Mouse (Mus musculus) heart, embryonic 16.5 days (tissue): ENCODE data around the gene Pcsk6. TPM values are rescaled to one million over a fixed set of nuclear protein-coding genes. Genes with fewer than 3 reads are reported as not detected.
"Not testable (repeated sequence)": the region's sequence is repeated elsewhere in the genome, so short reads cannot be mapped to it uniquely, and the experiment has no call there.

Source experiments
- ATAC-seq: fragments of 200-750 bp; cut with Nextera tagmentation; replicated peaks from 2 replicates; pipeline ENCODE4 v1.8.0; 2017; ENCODE audit warnings: moderate number of reproducible peaks; ENCODE audit not compliant: insufficient read depth, low FRiP score; ENCODE audit errors: extremely low read depth
- H3K27ac ChIP-seq: fragments of 300-500 bp; sonication (generic); 2 replicates; pipeline ENCODE4 v1.5.1; 2014; ENCODE audit warnings: mild to moderate bottlenecking, low read length, control low read depth, moderate library complexity
- H3K27me3 ChIP-seq: fragments of 300-500 bp; sonication (generic); 2 replicates; pipeline ENCODE4 v1.6.1; 2014; ENCODE audit warnings: low read length, mixed read lengths; ENCODE audit not compliant: control insufficient read depth, insufficient read depth
- H3K36me3 ChIP-seq: fragments of 300-500 bp; sonication (generic); 2 replicates; pipeline ENCODE4 v1.6.1; 2014; ENCODE audit not compliant: control insufficient read depth, insufficient read depth
- H3K4me1 ChIP-seq: fragments of 300-500 bp; sonication (generic); 2 replicates; pipeline ENCODE4 v1.6.1; 2014; ENCODE audit warnings: low read length, mixed read lengths; ENCODE audit not compliant: control insufficient read depth, insufficient read depth
- H3K4me2 ChIP-seq: fragments of 300-500 bp; sonication (generic); 2 replicates; pipeline ENCODE4 v1.6.1; 2014; ENCODE audit warnings: low read depth, mild to moderate bottlenecking, control low read depth, low read length
- H3K4me3 ChIP-seq: fragments of 300-500 bp; sonication (generic); 2 replicates; pipeline ENCODE4 v1.5.1; 2014; ENCODE audit warnings: mild to moderate bottlenecking, control low read depth, low read length
- H3K9ac ChIP-seq: fragments of 300-500 bp; sonication (generic); 2 replicates; pipeline ENCODE4 v1.6.1; 2014; ENCODE audit warnings: low read length, control low read depth
- H3K9me3 ChIP-seq: fragments of 300-500 bp; sonication (generic); replicated peaks from 2 replicates; pipeline ENCODE4 v1.6.1; 2016; ENCODE audit warnings: low read length; ENCODE audit not compliant: control insufficient read depth
- WGBS: fragments of 180-500 bp; shearing (Covaris S2); extraction: QIAGEN DNeasy Blood & Tissue Kit; methylation state at CpG from one replicate; pipeline ENCODE4 v1.1.7; 2014; 5-methylcytosine and 5-hydroxymethylcytosine counted together
- polyA plus RNA-seq: library from polyadenylated mRNA; unstranded; fragments of >200 nt; fragmentation: Nextera tagmentation; extraction: Ambion mirVana; gene quantifications from 2 replicates; pipeline ENCODE4 v1.2.1, GENCODE M21; 2015

The Pcsk6 gene
- polyA plus RNA-seq, 1 experiment from 2014 or later: 1.1 TPM

DNA sequence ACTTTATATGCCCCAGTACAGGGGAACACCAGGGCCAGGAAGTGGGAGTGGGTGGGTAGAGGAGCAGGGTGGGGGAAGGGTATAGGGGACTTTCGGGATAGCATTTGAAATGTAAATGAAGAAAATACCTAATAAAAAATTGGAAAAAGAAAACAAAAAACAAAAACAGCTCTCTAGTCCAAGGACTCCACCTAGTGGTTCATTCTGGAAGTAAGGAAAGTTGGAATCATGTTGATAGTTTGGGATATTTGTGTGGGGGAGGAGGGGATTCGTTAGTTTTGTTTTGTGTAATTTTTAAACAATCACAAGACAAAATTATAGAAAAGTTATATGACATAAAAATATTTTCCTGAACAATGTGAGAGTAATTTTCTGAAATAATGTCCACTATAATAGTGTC lies 193.8 kb downstream of the Pcsk6 start:
- not testable (repeated sequence) for H3K9me3 ChIP-seq, H3K27me3 ChIP-seq, H3K4me2 ChIP-seq, H3K36me3 ChIP-seq, ATAC-seq, H3K9ac ChIP-seq, H3K27ac ChIP-seq, H3K4me3 ChIP-seq, H3K4me1 ChIP-seq
- 10% methylated on average over 2 of the region's 2 CpGs for WGBS

DNA sequence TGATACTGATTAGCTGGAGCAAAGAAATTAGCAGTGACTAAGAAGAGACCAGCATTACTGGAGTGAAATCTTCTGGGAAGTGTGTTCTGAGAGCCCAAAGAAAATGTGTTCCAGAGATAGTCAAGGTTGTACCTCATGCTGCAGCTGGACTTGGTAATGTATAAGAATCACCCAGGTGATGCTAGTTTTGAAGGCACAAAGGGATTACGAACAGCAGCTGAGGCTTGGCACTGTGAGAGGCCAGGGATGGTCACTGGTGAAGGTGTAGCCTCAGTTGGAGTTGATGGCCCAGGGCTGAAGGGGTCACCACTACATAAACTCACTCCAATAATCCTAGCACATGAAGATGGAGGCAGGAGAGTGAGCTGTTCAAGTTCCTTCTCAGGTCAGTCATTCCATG lies 197.2 kb downstream of the Pcsk6 start, which contains the start of gene Snrpa1:
Gene Snrpa1, plus strand, starts transcription at position 301 of the 400 bp plus-strand sequence.
- Histone ChIP-seq H3K4me2 (peak within 1 kb of the TSS; percentile 83), H3K27ac (peak within 1 kb of the TSS; percentile 56; the same call in 1 of the 2 replicates), H3K9me3 (no peaks in the 10 kb centered on the region), H3K27me3 (no peaks in the 10 kb centered on the region; the same call in 1 of the 2 replicates), H3K9ac (peak within 1 kb of the TSS; percentile 99), H3K36me3 (peaks cover 8% of the 10 kb centered on the region), H3K4me1 (peaks cover 15% of the 10 kb centered on the region), H3K4me3 (peak within 1 kb of the TSS; percentile 100)
- 66% methylated on average over 1 of the region's 1 CpGs for WGBS
- ATAC-seq: no peak

DNA sequence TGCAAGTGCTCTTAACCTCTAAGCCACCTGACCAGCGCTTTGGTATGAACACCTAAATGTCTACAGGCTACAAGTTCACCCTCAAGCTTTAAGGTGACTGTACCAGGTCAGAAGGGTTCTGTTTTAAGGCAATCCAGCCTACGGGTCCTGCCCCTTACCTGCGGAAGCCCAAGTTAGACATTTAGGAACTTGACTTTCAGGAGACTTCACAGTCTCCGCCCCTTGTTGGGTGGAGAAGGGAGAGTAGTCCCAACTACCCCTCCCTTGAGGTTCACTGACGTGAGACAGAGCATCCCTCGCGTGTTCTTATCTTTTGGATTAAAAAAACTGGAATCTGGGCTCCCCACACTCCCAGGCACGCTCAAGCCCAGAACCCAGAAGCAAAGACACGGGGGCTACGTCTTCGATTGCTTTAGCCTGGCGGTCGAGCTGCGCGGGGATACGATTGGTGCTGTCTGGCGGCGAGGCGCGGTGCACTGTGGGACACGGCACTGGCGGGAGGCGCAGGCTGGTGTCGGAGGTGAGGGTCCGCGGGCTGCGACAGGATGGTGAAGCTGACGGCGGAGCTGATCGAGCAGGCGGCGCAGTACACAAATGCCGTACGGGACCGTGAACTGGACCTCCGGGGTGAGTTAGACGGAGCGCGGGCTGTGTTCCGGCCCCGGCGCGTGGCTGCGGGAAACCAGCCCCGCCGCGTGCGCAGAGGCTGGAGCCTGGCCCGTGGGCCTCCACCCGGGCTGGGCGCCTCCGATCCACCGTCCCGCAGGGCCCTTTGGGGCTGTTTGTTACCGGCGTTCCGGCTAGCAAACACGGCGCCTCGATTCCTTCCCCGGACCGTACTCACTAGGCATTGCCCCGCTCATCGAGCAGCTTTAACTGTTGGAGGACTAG lies 198.8 kb downstream of the Pcsk6 start:
- peak; percentile 90 for ATAC-seq
- under 1% methylated on average over 64 of the region's 64 CpGs for WGBS
- Histone ChIP-seq H3K4me3 (peak overlapping the region; percentile 100), H3K36me3 (peaks cover 8% of the 10 kb centered on the region), H3K27me3 (no peaks in the 10 kb centered on the region; the same call in 1 of the 2 replicates), H3K9ac (peak overlapping the region; percentile 99), H3K4me2 (peak overlapping the region; percentile 83), H3K9me3 (no peaks in the 10 kb centered on the region), H3K27ac (peak overlapping the region; percentile 77), H3K4me1 (peaks cover 15% of the 10 kb centered on the region)

DNA sequence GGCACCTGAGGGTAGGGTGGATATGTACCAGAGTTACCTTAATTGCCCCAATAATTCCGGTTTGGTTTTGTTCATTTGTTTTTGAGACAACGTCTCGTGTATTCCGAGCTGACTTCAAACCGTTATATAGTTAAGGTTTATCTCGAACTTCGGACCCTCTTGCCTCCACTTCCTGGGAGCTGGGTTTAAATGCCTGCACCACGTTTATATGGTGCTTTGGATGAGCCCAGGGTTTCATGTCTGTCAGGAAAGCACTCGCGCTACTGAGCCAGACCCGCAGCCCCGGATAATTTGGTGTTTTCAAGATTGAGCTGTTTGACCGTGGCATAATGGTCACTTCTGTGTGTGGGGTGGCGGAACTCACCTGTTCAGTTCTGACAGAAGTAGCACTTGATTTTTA lies 199.5 kb downstream of the Pcsk6 start:
- H3K27ac ChIP-seq: no peak overlapping the region
- WGBS: under 1% methylated on average over 14 of the region's 14 CpGs
- ATAC-seq: no peak

DNA sequence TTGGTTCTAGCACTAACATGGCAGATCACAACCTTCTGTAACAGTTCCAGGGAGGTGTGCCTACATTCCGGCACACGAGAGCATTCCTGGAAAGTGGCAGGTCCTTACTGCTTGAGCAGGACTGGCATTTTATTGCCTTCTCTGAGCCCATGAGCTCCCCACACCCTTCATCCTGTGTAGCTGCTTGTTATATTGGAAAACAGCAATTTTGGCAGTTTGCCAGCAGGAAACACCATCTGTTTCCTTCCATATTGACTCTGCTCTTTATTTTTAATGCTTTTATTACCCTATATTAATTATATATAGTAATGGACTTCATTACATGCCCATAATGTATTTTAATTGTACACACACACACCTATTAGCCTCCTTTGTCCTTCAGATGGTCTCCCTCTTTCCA lies 214.9 kb downstream of the Pcsk6 start:
- Histone ChIP-seq H3K36me3 (peaks cover 36% of the 10 kb centered on the region), H3K4me2 (no peak overlapping the region), H3K9me3 (no peaks in the 10 kb centered on the region), H3K4me1 (peaks cover 12% of the 10 kb centered on the region), H3K27ac (no peak overlapping the region), H3K9ac (no peak overlapping the region), H3K27me3 (no peaks in the 10 kb centered on the region), H3K4me3 (no peak overlapping the region)
- 74% methylated on average over 2 of the region's 2 CpGs for WGBS
- no peak for ATAC-seq

More for the DNA sequence above, 199.5 kb downstream of the Pcsk6 start:
- H3K4me3 ChIP-seq: peak overlapping the region; percentile 100
- H3K9me3 ChIP-seq: no peaks in the 10 kb centered on the region
- peaks cover 12% of the 10 kb centered on the region for H3K36me3 ChIP-seq
- H3K4me2 ChIP-seq: peak overlapping the region; percentile 83
- H3K9ac ChIP-seq: peak overlapping the region; percentile 99
- H3K4me1 ChIP-seq: peaks cover 15% of the 10 kb centered on the region
- H3K27me3 ChIP-seq: no peaks in the 10 kb centered on the region; the same call in 1 of the 2 replicates

DNA sequence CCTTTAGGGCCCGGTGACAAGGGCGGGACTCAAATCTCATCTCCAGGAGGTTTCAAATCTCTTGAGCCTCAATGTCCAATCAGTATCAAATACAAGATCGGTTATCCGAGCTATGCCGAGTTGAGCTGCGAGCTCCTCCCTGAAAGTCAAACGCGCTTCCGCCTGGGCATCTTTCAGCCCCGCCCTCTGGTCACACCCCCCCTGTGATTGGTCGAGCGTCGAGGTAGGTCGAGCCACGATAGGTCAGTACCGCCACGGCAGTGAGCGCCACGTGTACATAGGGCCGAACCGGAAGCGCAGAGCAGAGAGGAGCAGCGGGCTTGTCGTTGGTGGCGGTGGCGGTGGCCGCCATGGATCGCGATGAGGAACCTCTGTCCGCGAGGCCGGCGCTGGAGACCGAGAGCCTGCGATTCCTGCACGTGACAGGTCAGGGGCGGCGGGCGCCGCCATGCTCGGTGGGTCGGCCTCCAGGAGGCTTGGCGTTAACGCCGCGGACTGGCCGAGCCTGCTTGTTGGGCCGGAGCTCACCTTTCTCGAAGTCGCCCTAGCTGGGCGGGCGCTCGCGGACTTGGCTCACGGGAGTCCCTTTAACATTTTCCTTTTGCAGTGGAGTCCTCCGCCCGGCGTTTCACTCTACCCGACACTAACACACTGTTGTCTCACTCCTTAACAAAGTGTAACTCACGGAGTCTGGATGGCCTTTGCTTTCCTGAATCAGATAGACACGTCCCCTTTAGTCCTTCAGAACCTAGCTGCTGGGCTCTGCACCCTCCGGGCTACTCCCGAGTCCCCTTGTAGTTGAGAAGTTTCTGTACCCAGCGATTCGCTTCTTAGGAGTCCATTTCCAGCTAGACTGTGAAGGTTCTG lies 218.1 kb downstream of the Pcsk6 start, which contains the start of gene Selenos:
Gene Selenos, plus strand, starts transcription at position 286 of the 867 bp plus-strand sequence.
- H3K27ac ChIP-seq: peak within 1 kb of the TSS; percentile 82
- peak within 1 kb of the TSS; percentile 90 for H3K9ac ChIP-seq
- WGBS: under 1% methylated on average over 65 of the region's 65 CpGs
- peak within 1 kb of the TSS; percentile 87 for H3K4me3 ChIP-seq
- H3K4me1 ChIP-seq: peaks cover 12% of the 10 kb centered on the region
- H3K4me2 ChIP-seq: peak within 1 kb of the TSS; percentile 89
- H3K27me3 ChIP-seq: no peaks in the 10 kb centered on the region
- ATAC-seq: peak; percentile 100
- H3K9me3 ChIP-seq: no peaks in the 10 kb centered on the region
- H3K36me3 ChIP-seq: peaks cover 38% of the 10 kb centered on the region

DNA sequence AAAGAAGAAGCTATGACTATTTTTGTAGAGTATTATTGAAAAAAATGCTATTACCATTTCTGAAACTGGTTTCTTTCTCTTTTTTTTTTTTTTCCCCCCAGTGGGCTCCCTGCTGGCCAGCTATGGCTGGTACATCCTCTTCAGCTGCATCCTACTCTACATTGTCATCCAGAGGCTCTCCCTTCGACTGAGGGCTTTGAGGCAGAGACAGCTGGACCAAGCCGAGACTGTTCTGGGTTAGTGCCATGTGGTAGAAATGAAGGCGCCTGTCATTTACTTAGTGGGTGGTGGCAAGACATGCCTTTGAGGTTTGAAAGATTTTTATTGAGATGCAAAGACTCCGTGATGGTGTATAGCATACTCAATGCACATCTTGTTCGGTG lies 218.7 kb downstream of the Pcsk6 start:
- H3K36me3 ChIP-seq: peaks cover 34% of the 10 kb centered on the region
- H3K27ac ChIP-seq: no peak overlapping the region; the same call in 1 of the 2 replicates

DNA sequence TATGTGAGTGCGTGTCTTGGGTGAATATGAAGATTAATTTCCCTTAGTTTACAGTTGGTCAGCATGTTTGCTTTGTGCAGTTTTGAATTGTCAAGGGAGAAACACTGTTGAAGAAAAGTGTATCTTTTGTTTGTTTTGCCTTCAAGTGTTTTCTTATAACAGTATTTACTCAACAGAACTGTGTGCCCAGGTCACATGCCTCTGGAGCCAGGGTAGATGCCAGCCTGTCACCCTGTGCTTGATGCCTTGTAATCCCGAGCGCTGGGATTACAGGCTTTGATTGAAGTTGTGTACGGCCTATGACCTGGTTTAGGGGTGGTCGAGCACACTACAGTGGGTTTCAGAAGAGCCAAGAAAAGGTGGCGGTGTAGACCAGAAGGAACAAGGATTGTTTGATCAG lies 222.2 kb downstream of the Pcsk6 start:
- no peaks in the 10 kb centered on the region for H3K27me3 ChIP-seq
- peaks cover 11% of the 10 kb centered on the region for H3K4me1 ChIP-seq
- peaks cover 53% of the 10 kb centered on the region for H3K36me3 ChIP-seq
- no peak overlapping the region for H3K9ac ChIP-seq
- WGBS: 87% methylated on average over 6 of the region's 6 CpGs
- H3K4me2 ChIP-seq: no peak overlapping the region
- H3K27ac ChIP-seq: no peak overlapping the region
- H3K9me3 ChIP-seq: no peaks in the 10 kb centered on the region
- no peak overlapping the region for H3K4me3 ChIP-seq
- no peak for ATAC-seq

More for the DNA sequence above, 218.7 kb downstream of the Pcsk6 start:
- Histone ChIP-seq H3K4me3 (peak overlapping the region; percentile 87), H3K9me3 (no peaks in the 10 kb centered on the region), H3K4me1 (peaks cover 12% of the 10 kb centered on the region), H3K9ac (peak overlapping the region; percentile 90), H3K27me3 (no peaks in the 10 kb centered on the region), H3K4me2 (peak overlapping the region; percentile 89)
- ATAC-seq: no peak
- 36% methylated on average over 5 of the region's 5 CpGs for WGBS
